Mouse (Mus musculus) limb, embryonic 12.5 days (tissue): Measurements from ENCODE around the gene Bhlhe41. TPM values are rescaled to one million over a fixed set of nuclear protein-coding genes. Genes with fewer than 3 reads are reported as not detected.
A peak's percentile ranks its signal among the peaks of the same experiment; 100 is the strongest.

Source experiments
- ATAC-seq: fragments of 200-750 bp; cut with Nextera tagmentation; 2 replicates; pipeline ENCODE4 v1.8.0; 2017; ENCODE audit warnings: low read depth, moderate TSS enrichment; ENCODE audit not compliant: insufficient number of reproducible peaks, insufficient read depth, low FRiP score, low TSS enrichment
- H3K27ac ChIP-seq: fragments of 300-500 bp; sonication (generic); 2 replicates; pipeline ENCODE4 v1.5.1; 2016; ENCODE audit warnings: mild to moderate bottlenecking, moderate library complexity
- H3K27me3 ChIP-seq: fragments of 300-500 bp; sonication (generic); 2 replicates; pipeline ENCODE4 v1.6.1; 2016; ENCODE audit warnings: mild to moderate bottlenecking, moderate library complexity
- H3K36me3 ChIP-seq: fragments of 300-500 bp; sonication (generic); 2 replicates; pipeline ENCODE4 v1.6.1; 2016; ENCODE audit warnings: mild to moderate bottlenecking, moderate library complexity
- H3K4me1 ChIP-seq: fragments of 300-500 bp; sonication (generic); replicated peaks from 2 replicates; pipeline ENCODE4 v1.6.1; 2016
- H3K4me2 ChIP-seq: fragments of 300-500 bp; sonication (generic); 2 replicates; pipeline ENCODE4 v1.6.1; 2016; ENCODE audit warnings: mild to moderate bottlenecking, moderate library complexity
- H3K4me3 ChIP-seq: fragments of 300-500 bp; sonication (generic); replicated peaks from 2 replicates; pipeline ENCODE4 v1.5.1; 2016; ENCODE audit warnings: mild to moderate bottlenecking
- H3K9ac ChIP-seq: fragments of 300-500 bp; sonication (generic); replicated peaks from 2 replicates; pipeline ENCODE4 v1.6.1; 2016; ENCODE audit warnings: mild to moderate bottlenecking, moderate library complexity
- H3K9me3 ChIP-seq: fragments of 300-500 bp; sonication (generic); 2 replicates; pipeline ENCODE4 v1.6.1; 2016; ENCODE audit warnings: mild to moderate bottlenecking, moderate library complexity
- WGBS: fragments of 180-500 bp; shearing (Covaris S2); methylation state at CpG from one replicate; pipeline ENCODE4 v1.1.7; 2016; 5-methylcytosine and 5-hydroxymethylcytosine counted together
- polyA plus RNA-seq: library from polyadenylated mRNA; unstranded; fragments of >200 nt; fragmentation: Nextera tagmentation; extraction: Ambion mirVana; gene quantifications from 2 replicates; pipeline ENCODE4 v1.2.1, GENCODE M21; 2016

The Bhlhe41 gene
- polyA plus RNA-seq, 1 experiment from 2014 or later: 0.98 TPM

- H3K27me3 ChIP-seq: peaks cover 22% of the 10 kb centered on the region
- H3K4me1 ChIP-seq: peaks cover 21% of the 10 kb centered on the region
- WGBS: 89% methylated on average over 7 of the region's 7 CpGs
- no peak overlapping the region for H3K9ac ChIP-seq
- H3K27ac ChIP-seq: no peak overlapping the region
- no peak overlapping the region for H3K4me2 ChIP-seq
- H3K4me3 ChIP-seq: no peak overlapping the region
- H3K36me3 ChIP-seq: no peaks in the 10 kb centered on the region
- H3K9me3 ChIP-seq: no peaks in the 10 kb centered on the region
- no peak for ATAC-seq
Observed at GRCm38 (mm10) chr6:145857428-145857827, 7.9 kb downstream of the Bhlhe41 start.

GRCm38 (mm10) chr6:145855720-145856551 is 9.4 kb downstream of the Bhlhe41 start:
- Histone ChIP-seq H3K27ac (peak overlapping the region; percentile 76), H3K4me1 (peaks cover 23% of the 10 kb centered on the region), H3K9me3 (no peaks in the 10 kb centered on the region), H3K4me2 (peak overlapping the region; percentile 57), H3K4me3 (peak overlapping the region; percentile 26), H3K9ac (no peak overlapping the region), H3K27me3 (peaks cover 10% of the 10 kb centered on the region), H3K36me3 (no peaks in the 10 kb centered on the region)
- peak; percentile 94 for ATAC-seq
- WGBS: 8% methylated on average over 28 of the region's 28 CpGs

- Histone ChIP-seq H3K9ac (no peak overlapping the region), H3K4me3 (no peak overlapping the region), H3K27ac (no peak overlapping the region), H3K36me3 (no peaks in the 10 kb centered on the region), H3K27me3 (peaks cover 3% of the 10 kb centered on the region), H3K4me1 (peaks cover 26% of the 10 kb centered on the region), H3K9me3 (no peaks in the 10 kb centered on the region), H3K4me2 (peak overlapping the region; percentile 57; the same call in 1 of the 2 replicates)
- no peak for ATAC-seq
- WGBS: 66% methylated on average over 5 of the region's 5 CpGs
Observed at GRCm38 (mm10) chr6:145854756-145855155, 10.6 kb downstream of the Bhlhe41 start.

- H3K4me1 ChIP-seq: peaks cover 26% of the 10 kb centered on the region
- no peaks in the 10 kb centered on the region for H3K9me3 ChIP-seq
- peaks cover 3% of the 10 kb centered on the region for H3K27me3 ChIP-seq
- H3K4me2 ChIP-seq: no peak overlapping the region
- ATAC-seq: no peak
- WGBS: 88% methylated on average over 10 of the region's 10 CpGs
- H3K9ac ChIP-seq: no peak overlapping the region
- no peaks in the 10 kb centered on the region for H3K36me3 ChIP-seq
- no peak overlapping the region for H3K4me3 ChIP-seq
- no peak overlapping the region for H3K27ac ChIP-seq
Observed at GRCm38 (mm10) chr6:145853356-145854079, 11.8 kb downstream of the Bhlhe41 start.

- Histone ChIP-seq H3K9me3 (no peaks in the 10 kb centered on the region), H3K4me3 (no peak overlapping the region), H3K27me3 (no peaks in the 10 kb centered on the region; the same call in none of the 2 replicates), H3K27ac (no peak overlapping the region), H3K9ac (no peak overlapping the region), H3K4me2 (no peak overlapping the region), H3K36me3 (no peaks in the 10 kb centered on the region), H3K4me1 (peaks cover 26% of the 10 kb centered on the region)
- no peak for ATAC-seq
- 90% methylated on average over 7 of the region's 7 CpGs for WGBS
Observed at GRCm38 (mm10) chr6:145852708-145853107, 12.7 kb downstream of the Bhlhe41 start.

GRCm38 (mm10) chr6:145851956-145852355 is 13.4 kb downstream of the Bhlhe41 start:
- Histone ChIP-seq H3K36me3 (no peaks in the 10 kb centered on the region), H3K9ac (no peak overlapping the region), H3K4me1 (peaks cover 26% of the 10 kb centered on the region), H3K4me3 (no peak overlapping the region), H3K9me3 (no peaks in the 10 kb centered on the region), H3K27me3 (no peaks in the 10 kb centered on the region; the same call in 1 of the 2 replicates), H3K27ac (no peak overlapping the region), H3K4me2 (no peak overlapping the region)
- ATAC-seq: no peak
- WGBS: 79% methylated on average over 11 of the region's 11 CpGs

- Histone ChIP-seq H3K27ac (no peak overlapping the region), H3K4me3 (no peak overlapping the region), H3K9ac (no peak overlapping the region), H3K4me2 (no peak overlapping the region), H3K27me3 (no peaks in the 10 kb centered on the region; the same call in 1 of the 2 replicates), H3K4me1 (peaks cover 18% of the 10 kb centered on the region), H3K9me3 (no peaks in the 10 kb centered on the region), H3K36me3 (no peaks in the 10 kb centered on the region)
- no peak for ATAC-seq
- WGBS: 41% methylated on average over 2 of the region's 2 CpGs
Observed at GRCm38 (mm10) chr6:145850789-145851188, 14.6 kb downstream of the Bhlhe41 start.

GRCm38 (mm10) chr6:145847661-145848060 is 17.7 kb downstream of the Bhlhe41 start:
- H3K9ac ChIP-seq: no peak overlapping the region
- H3K27me3 ChIP-seq: no peaks in the 10 kb centered on the region
- peaks cover 5% of the 10 kb centered on the region for H3K4me1 ChIP-seq
- no peaks in the 10 kb centered on the region for H3K36me3 ChIP-seq
- ATAC-seq: no peak
- 90% methylated on average over 8 of the region's 8 CpGs for WGBS
- no peak overlapping the region for H3K4me3 ChIP-seq
- H3K9me3 ChIP-seq: no peaks in the 10 kb centered on the region
- H3K4me2 ChIP-seq: no peak overlapping the region
- no peak overlapping the region for H3K27ac ChIP-seq

- ATAC-seq: no peak
- no peak overlapping the region for H3K27ac ChIP-seq
- H3K27me3 ChIP-seq: no peaks in the 10 kb centered on the region
- peaks cover 5% of the 10 kb centered on the region for H3K4me1 ChIP-seq
- H3K4me3 ChIP-seq: no peak overlapping the region
- no peaks in the 10 kb centered on the region for H3K9me3 ChIP-seq
- H3K4me2 ChIP-seq: no peak overlapping the region
- H3K36me3 ChIP-seq: no peaks in the 10 kb centered on the region
- no peak overlapping the region for H3K9ac ChIP-seq
- 78% methylated on average over 6 of the region's 6 CpGs for WGBS
Observed at GRCm38 (mm10) chr6:145846948-145847347, 18.4 kb downstream of the Bhlhe41 start.

- 88% methylated on average over 1 of the region's 1 CpGs for WGBS
- H3K4me1 ChIP-seq: peaks cover 4% of the 10 kb centered on the region
- H3K4me2 ChIP-seq: no peak overlapping the region
- no peaks in the 10 kb centered on the region for H3K9me3 ChIP-seq
- H3K9ac ChIP-seq: no peak overlapping the region
- no peaks in the 10 kb centered on the region for H3K36me3 ChIP-seq
- no peaks in the 10 kb centered on the region for H3K27me3 ChIP-seq
- H3K27ac ChIP-seq: no peak overlapping the region
- ATAC-seq: peak; percentile 52; the same call in 1 of the 2 replicates
- no peak overlapping the region for H3K4me3 ChIP-seq
Observed at GRCm38 (mm10) chr6:145846076-145846475, 19.3 kb downstream of the Bhlhe41 start.

- Histone ChIP-seq H3K27me3 (no peaks in the 10 kb centered on the region), H3K27ac (no peak overlapping the region), H3K9ac (no peak overlapping the region), H3K4me2 (no peak overlapping the region), H3K4me3 (no peak overlapping the region), H3K36me3 (no peaks in the 10 kb centered on the region), H3K9me3 (no peaks in the 10 kb centered on the region), H3K4me1 (no peaks in the 10 kb centered on the region)
- 84% methylated on average over 5 of the region's 5 CpGs for WGBS
- no peak for ATAC-seq
Observed at GRCm38 (mm10) chr6:145845611-145846010, 19.7 kb downstream of the Bhlhe41 start.
